Mouse (Mus musculus) G1E (cell line): ENCODE data around the gene Tmco1. TPM values are rescaled to one million over a fixed set of nuclear protein-coding genes. Genes with fewer than 3 reads are reported as not detected.

ENCODE experiments used
- ATAC-seq: 2 replicates; pipeline ENCODE4 v1.8.0; 2016; ENCODE audit warnings: mild to moderate bottlenecking; ENCODE audit not compliant: insufficient number of reproducible peaks, poor library complexity, low FRiP score, severe bottlenecking; ENCODE audit errors: extremely low read depth
- DNase-seq: peaks from one replicate; pipeline ENCODE4 v3.0.0; 2012; ENCODE audit warnings: low spot score
- H3K27me3 ChIP-seq: 2 replicates; pipeline ENCODE4 v1.6.1; 2012; ENCODE audit warnings: mild to moderate bottlenecking, low read length, inconsistent platforms; ENCODE audit not compliant: insufficient read depth
- H3K36me3 ChIP-seq: replicated peaks from 2 replicates; pipeline ENCODE3; 2012; ENCODE audit warnings: mild to moderate bottlenecking, inconsistent platforms
- H3K4me1 ChIP-seq: 2 replicates; pipeline ENCODE4 v1.6.1; 2012; ENCODE audit warnings: low read depth, low read length, inconsistent platforms, mixed read lengths; ENCODE audit not compliant: insufficient read depth
- H3K4me3 ChIP-seq: 2 replicates; pipeline ENCODE4 v1.5.1; 2012; ENCODE audit warnings: low read depth, mild to moderate bottlenecking, inconsistent platforms, low read length, moderate library complexity, mixed read lengths
- H3K9me3 ChIP-seq: replicated peaks from 2 replicates; pipeline ENCODE4 v1.6.1; 2012; ENCODE audit warnings: inconsistent platforms
- CTCF ChIP-seq: IDR thresholded peaks from 2 replicates; pipeline ENCODE4 v1.5.1; 2012; ENCODE audit warnings: low read depth, low read length, inconsistent platforms, mixed read lengths
- GATA1 ChIP-seq: IDR thresholded peaks from 2 replicates; pipeline ENCODE4 v1.6.1; 2012; ENCODE audit warnings: borderline replicate concordance, low read length, inconsistent platforms, mixed read lengths
- GATA2 ChIP-seq: IDR thresholded peaks from 2 replicates; pipeline ENCODE4 v1.6.1; 2012; ENCODE audit warnings: low read depth, low read length, inconsistent platforms, borderline replicate concordance
- POLR2AphosphoS5 ChIP-seq: IDR thresholded peaks from 2 replicates; pipeline ENCODE4 v1.6.1; 2012; ENCODE audit warnings: low read depth, low read length, inconsistent platforms; ENCODE audit not compliant: insufficient replicate concordance
- TAL1 ChIP-seq: conservative IDR thresholded peaks from 2 replicates; pipeline ENCODE4 v1.6.1; 2012; ENCODE audit warnings: low read depth, low read length, inconsistent platforms, mixed read lengths
- polyA plus RNA-seq: library from polyadenylated mRNA; stranded (reverse); fragments of >175 nt; gene quantifications from 2 replicates; pipeline ENCODE4 v1.2.3, GENCODE M21; 2012
- total RNA-seq, 2 experiments: library from RNA; stranded (forward) in 1 of 2; stranded (reverse) in 1 of 2; fragments of 200-1000 nt in 1 of 2; fragments of >200 nt in 1 of 2; fragmentation: Nextera tagmentation in 1 of 2; gene quantifications; 2 replicates each; pipeline ENCODE4 v1.2.3; 2014 to 2017

Tmco1 gene
- total and polyA plus RNA-seq, 3 experiments = 12.8 to 104 (median 66.0) TPM

DNA sequence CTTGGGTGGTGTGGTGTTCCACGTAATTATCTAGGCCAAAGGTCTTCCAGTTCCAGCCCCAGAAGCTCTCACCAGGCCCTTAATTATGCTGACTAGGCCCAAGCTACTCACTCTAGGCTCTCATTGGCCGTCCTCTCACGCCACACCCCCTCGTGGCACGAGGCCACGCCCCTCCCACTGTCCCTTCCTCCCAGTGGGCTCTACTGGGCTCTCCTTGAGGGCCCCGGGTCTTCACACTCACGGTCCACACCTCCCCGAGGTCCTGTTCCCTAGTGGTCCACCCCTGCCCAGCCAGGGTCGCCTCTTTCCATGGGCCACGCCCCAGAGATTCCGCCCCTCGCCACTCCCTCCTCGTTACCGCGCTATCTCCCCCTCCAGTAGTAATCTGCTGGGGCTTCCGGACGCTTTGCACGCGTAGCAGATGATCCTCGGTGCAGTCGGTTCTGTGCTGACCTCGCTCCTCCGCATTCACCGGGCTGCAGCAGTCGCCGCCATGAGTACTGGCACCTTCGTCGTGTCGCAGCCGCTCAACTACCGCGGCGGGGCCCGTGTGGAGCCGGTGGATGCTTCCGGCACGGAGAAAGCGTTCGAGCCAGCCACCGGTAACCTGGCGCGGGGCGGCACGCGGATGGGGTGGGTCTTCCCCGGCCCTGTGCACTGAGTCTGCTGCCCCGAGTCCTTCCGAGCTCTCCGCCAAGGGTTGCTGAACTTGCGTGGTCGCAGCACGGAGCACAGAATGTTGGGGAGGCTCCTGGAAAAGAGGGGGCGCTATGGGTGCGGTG is 41.8 kb downstream of the Tmco1 start, which contains the start of gene Aldh9a1:
TSS of gene Aldh9a1 (plus strand) at position 177 of the 782 bp plus-strand sequence.
- H3K27me3 ChIP-seq = no peaks in the 10 kb centered on the region
- peak within 1 kb of the TSS; percentile 93 for H3K4me3 ChIP-seq
- H3K4me1 ChIP-seq = peaks cover 19% of the 10 kb centered on the region
- TF ChIP-seq POLR2AphosphoS5 (no peak), TAL1 (no peak), CTCF (no peak), GATA2 (no peak), GATA1 (no peak)
- DNase-seq (peak; percentile 93), ATAC-seq (peak; percentile 95)
- H3K36me3 ChIP-seq = peaks cover 29% of the 10 kb centered on the region
- no peaks in the 10 kb centered on the region for H3K9me3 ChIP-seq

DNA sequence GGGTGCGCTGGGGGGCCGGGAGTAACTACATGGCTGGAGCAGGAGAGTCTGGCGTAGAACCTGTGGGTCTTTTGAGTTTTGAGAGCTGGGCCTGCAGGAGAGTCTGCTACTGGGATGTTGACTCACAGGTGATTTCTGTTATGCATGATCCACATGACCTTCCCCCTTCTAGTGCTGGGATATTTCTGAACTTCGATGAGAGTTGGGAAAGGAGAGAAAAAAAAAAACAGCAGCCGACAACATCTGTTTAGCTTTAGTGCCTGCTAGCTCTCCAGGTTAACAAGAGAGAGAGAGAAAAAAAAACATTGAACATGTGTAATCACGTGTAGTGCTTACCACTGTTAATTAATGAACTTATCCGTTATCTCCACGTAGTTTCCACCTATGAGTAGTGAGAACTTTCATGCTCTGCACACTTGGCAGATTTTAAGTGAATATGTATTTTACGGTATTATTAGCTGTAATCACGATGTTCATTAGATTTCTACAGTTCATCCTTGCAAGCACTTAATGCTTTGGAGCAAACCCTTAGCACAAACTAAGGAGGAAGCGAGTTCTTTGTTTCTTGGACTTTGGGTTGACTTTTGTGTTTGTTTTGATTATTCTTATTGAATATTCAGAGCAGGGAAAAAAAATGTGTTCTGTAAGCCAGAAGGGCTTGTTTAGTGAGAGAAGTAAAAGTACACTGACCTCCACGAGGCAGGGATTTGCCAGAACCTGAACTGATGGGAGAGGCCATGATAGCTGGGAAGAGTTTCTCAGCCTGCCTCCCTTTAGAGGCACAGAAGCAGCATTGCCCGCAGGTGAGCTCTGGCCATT is 42.6 kb downstream of the Tmco1 start:
- ATAC-seq = no peak

DNA sequence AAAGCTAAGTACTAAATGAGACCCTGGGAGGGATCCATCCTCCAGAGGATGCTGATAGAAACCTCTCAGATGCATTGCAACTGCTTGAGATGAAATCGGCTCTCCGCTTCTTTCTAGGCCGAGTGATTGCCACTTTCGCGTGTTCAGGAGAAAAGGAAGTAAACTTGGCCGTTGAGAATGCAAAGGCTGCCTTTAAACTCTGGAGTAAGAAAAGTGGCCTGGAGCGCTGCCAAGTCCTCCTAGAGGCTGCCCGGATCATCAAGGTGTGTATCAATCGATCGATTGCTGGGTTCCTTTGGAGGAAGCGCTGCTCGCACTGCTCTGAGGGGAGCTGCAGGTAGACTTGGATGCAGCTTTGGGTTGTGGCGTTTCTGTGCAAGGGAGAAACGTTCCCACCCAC is 44.2 kb downstream of the Tmco1 start:
- TF ChIP-seq CTCF (no peak), GATA2 (no peak), TAL1 (no peak), POLR2AphosphoS5 (no peak), GATA1 (no peak)
- H3K4me3 ChIP-seq = no peak overlapping the region
- no peaks in the 10 kb centered on the region for H3K9me3 ChIP-seq
- no peaks in the 10 kb centered on the region for H3K27me3 ChIP-seq
- H3K36me3 ChIP-seq = peaks cover 53% of the 10 kb centered on the region
- H3K4me1 ChIP-seq = peaks cover 19% of the 10 kb centered on the region
- ATAC-seq (no peak), DNase-seq (no peak)

More for the DNA sequence above, 42.6 kb downstream of the Tmco1 start:
- H3K4me3 ChIP-seq = peak overlapping the region; percentile 93
- no peaks in the 10 kb centered on the region for H3K9me3 ChIP-seq
- peaks cover 37% of the 10 kb centered on the region for H3K36me3 ChIP-seq
- no peak for TF ChIP-seq GATA2
- no peak for TF ChIP-seq CTCF
- no peak for TF ChIP-seq POLR2AphosphoS5
- no peak for TF ChIP-seq TAL1
- no peak for TF ChIP-seq GATA1
- no peak for DNase-seq
- H3K4me1 ChIP-seq = peaks cover 19% of the 10 kb centered on the region
- no peaks in the 10 kb centered on the region for H3K27me3 ChIP-seq

DNA sequence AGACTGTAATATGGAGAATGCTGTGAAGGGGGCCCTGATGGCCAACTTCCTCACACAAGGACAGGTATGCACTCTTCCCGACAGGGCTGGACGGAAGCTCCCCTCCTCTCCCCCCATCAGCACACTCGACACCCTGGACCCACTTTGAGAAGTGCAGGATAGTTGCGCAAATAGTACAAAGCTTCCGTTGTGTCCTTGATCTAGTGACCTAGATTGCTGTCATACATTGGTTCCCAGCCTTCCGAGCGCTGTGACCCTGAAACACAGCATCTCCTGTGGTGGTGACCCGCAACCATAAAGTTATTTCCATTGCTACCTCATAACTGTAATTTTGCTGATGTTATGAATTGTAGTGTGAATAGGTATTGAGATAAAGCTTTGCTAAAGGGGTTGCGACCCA is 49.2 kb downstream of the Tmco1 start:
- peaks cover 94% of the 10 kb centered on the region for H3K36me3 ChIP-seq
- no peaks in the 10 kb centered on the region for H3K9me3 ChIP-seq
- no peak for TF ChIP-seq TAL1
- TF ChIP-seq GATA2 = no peak
- TF ChIP-seq GATA1 = no peak
- TF ChIP-seq POLR2AphosphoS5 = no peak
- no peak for TF ChIP-seq CTCF
- DNase-seq (no peak), ATAC-seq (no peak)
- H3K4me3 ChIP-seq = no peak overlapping the region
- peaks cover 3% of the 10 kb centered on the region; the same call in 1 of the 2 replicates for H3K4me1 ChIP-seq
- H3K27me3 ChIP-seq = no peaks in the 10 kb centered on the region

DNA sequence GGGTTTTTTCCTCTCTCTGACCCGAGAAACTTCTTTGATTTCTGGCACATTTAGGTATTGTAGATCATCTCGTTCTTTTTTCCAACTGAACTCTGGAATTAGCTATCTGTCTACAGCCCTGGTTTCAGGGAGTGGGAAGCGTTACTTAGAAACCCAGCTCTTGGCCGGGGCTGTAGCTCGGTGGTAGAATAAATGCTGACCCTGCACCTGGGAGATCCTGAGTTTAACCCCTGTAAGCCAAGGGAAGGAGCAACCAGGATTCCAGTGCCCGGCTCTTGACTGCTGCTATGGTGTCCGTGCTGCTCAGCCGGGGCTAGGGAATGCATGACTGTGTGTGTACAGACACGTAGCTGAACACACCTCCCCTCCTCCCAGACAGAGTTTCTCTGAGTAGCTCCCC is 50.6 kb downstream of the Tmco1 start:
- no peaks in the 10 kb centered on the region for H3K9me3 ChIP-seq
- H3K27me3 ChIP-seq = no peaks in the 10 kb centered on the region
- no peak for DNase-seq
- H3K4me1 ChIP-seq = no peaks in the 10 kb centered on the region
- H3K4me3 ChIP-seq = no peak overlapping the region
- no peak for ATAC-seq
- TF ChIP-seq POLR2AphosphoS5 (no peak), TAL1 (no peak), GATA1 (no peak), GATA2 (no peak), CTCF (no peak)
- peaks cover 96% of the 10 kb centered on the region for H3K36me3 ChIP-seq

DNA sequence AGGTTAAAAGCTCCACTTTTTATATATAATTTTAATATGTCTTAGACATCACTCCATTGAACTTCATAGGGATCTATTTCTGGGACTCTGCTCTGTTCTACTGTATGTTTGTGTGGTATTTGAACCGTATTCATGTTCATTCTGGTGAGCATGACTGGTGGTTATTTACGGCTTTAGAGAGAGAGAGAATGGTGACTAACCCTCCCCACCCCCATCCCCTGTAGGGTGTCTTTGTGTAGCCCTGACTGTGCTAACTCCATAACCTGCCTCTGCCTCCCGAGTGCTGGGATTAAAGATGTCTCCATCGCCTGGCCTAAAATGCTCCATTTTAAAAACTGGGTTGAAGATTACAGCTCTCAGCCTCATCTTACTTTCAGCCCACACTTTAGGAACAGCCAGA is 52.1 kb downstream of the Tmco1 start:
- TF ChIP-seq GATA2 (no peak), TAL1 (no peak), GATA1 (no peak), POLR2AphosphoS5 (no peak), CTCF (no peak)
- H3K36me3 ChIP-seq = peaks cover 96% of the 10 kb centered on the region
- ATAC-seq = no peak

More for the DNA sequence above, 52.1 kb downstream of the Tmco1 start:
- H3K4me3 ChIP-seq = no peak overlapping the region
- no peaks in the 10 kb centered on the region for H3K4me1 ChIP-seq
- DNase-seq = no peak
- no peaks in the 10 kb centered on the region for H3K9me3 ChIP-seq
- no peaks in the 10 kb centered on the region for H3K27me3 ChIP-seq
